Mouse (Mus musculus): ENCODE results near the gene Hgd. TPM values are rescaled to one million over a fixed set of nuclear protein-coding genes. Genes with fewer than 3 reads are reported as not detected.

Gene Hgd
- polyA plus RNA-seq, 1 experiment from 2014 or later, result not detected

GRCm38 (mm10) chr16:37550981-37551380 is 29.0 kb upstream of the Hgd start:
- Histone ChIP-seq H3K4me1 (ENCODE audit: control insufficient read depth, insufficient read depth, low read depth, low read length) (no peaks in the 10 kb centered on the region), H3K9me3 (ENCODE audit: control insufficient read depth, low read length) (no peaks in the 10 kb centered on the region), H3K27ac (ENCODE audit: low read depth, low read length) (no peak overlapping the region), H3K36me3 (ENCODE audit: control insufficient read depth, insufficient read depth, low read length) (no peaks in the 10 kb centered on the region), H3K9ac (ENCODE audit: low read depth, low read length) (no peak overlapping the region), H3K27me3 (replicated peaks; ENCODE audit: control insufficient read depth, insufficient read depth, low read length) (no peaks in the 10 kb centered on the region), H3K4me2 (ENCODE audit: low read length) (no peak overlapping the region), H3K4me3 (ENCODE audit: low read length) (no peak overlapping the region)
- no peak for ATAC-seq
- 85% methylated on average over 2 of the region's 2 CpGs for WGBS

DNA sequence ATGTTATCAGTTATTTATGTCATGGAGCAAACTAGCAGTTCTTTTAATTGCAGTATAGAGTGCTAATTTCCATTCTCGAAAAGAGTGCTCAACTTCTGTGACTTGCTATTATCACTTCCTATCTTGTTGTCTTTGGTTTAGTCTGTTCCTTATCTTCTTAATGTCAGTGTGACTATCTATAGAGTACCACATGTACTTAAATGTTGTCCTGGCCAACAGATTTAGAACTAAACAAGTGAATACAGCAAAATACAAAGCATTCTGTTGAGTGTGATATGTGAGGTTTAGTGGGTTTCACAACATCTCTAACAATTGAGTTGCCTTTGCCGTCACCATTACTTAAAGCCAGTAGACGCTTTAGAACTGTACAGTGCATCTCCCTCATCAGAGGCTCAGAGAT is 27.1 kb upstream of the Hgd start:
- no peaks in the 10 kb centered on the region for H3K27me3 ChIP-seq (replicated peaks; ENCODE audit: control insufficient read depth, insufficient read depth, low read length)
- 95% methylated on average over 3 of the region's 3 CpGs for whole genome bisulfite sequencing
- H3K9me3 ChIP-seq (ENCODE audit: control insufficient read depth, low read length), result no peaks in the 10 kb centered on the region
- H3K4me3 ChIP-seq (ENCODE audit: low read length), result no peak overlapping the region
- H3K4me1 ChIP-seq (ENCODE audit: control insufficient read depth, insufficient read depth, low read depth, low read length), result no peaks in the 10 kb centered on the region
- no peak for ATAC-seq
- H3K36me3 ChIP-seq (ENCODE audit: control insufficient read depth, insufficient read depth, low read length), result peaks cover 7% of the 10 kb centered on the region; the same call in 1 of the 2 replicates
- H3K9ac ChIP-seq (ENCODE audit: low read depth, low read length), result no peak overlapping the region
- no peak overlapping the region for H3K4me2 ChIP-seq (ENCODE audit: low read length)
- no peak overlapping the region for H3K27ac ChIP-seq (ENCODE audit: low read depth, low read length)

GRCm38 (mm10) chr16:37562414-37562813 is 17.5 kb upstream of the Hgd start:
- ATAC-seq, result no peak
- no peak overlapping the region for H3K4me3 ChIP-seq (ENCODE audit: low read length)
- H3K9me3 ChIP-seq (ENCODE audit: control insufficient read depth, low read length), result 0 out of 2 replicates have a peak, but pooled peaks cover 2% of the 10 kb centered on the region
- no peak overlapping the region for H3K9ac ChIP-seq (ENCODE audit: low read depth, low read length)
- no peaks in the 10 kb centered on the region for H3K27me3 ChIP-seq (replicated peaks; ENCODE audit: control insufficient read depth, insufficient read depth, low read length)
- H3K36me3 ChIP-seq (ENCODE audit: control insufficient read depth, insufficient read depth, low read length), result peaks cover 11% of the 10 kb centered on the region
- H3K4me2 ChIP-seq (ENCODE audit: low read length), result no peak overlapping the region
- WGBS, result 57% methylated on average over 6 of the region's 6 CpGs
- H3K27ac ChIP-seq (ENCODE audit: low read depth, low read length), result no peak overlapping the region
- H3K4me1 ChIP-seq (ENCODE audit: control insufficient read depth, insufficient read depth, low read depth, low read length), result no peaks in the 10 kb centered on the region

DNA sequence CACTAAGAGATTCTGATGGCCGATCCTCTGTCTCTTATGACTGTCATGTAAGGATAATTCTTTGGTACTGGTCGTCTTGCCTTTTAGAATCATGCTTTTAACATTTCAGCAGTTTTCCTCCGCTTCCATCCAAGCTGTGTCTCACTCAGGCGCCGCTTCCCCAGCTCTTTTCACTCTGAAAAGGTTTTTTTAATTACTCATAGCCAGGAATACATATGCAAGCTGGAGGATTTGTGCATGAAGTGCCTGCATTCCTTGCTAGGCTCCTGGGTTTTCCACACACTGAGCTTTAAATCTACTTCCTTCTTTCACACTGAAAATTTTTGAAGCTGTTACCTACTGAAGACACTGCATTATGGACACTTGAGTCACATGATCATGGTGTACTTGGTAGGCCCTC is 17.0 kb upstream of the Hgd start:
- H3K4me2 ChIP-seq (ENCODE audit: low read length), result no peak overlapping the region
- H3K9me3 ChIP-seq (ENCODE audit: control insufficient read depth, low read length), result 0 out of 2 replicates have a peak, but pooled peaks cover 2% of the 10 kb centered on the region
- H3K27ac ChIP-seq (ENCODE audit: low read depth, low read length), result no peak overlapping the region
- 81% methylated on average over 5 of the region's 5 CpGs for WGBS
- H3K27me3 ChIP-seq (replicated peaks; ENCODE audit: control insufficient read depth, insufficient read depth, low read length), result no peaks in the 10 kb centered on the region
- H3K4me3 ChIP-seq (ENCODE audit: low read length), result no peak overlapping the region
- no peak overlapping the region for H3K9ac ChIP-seq (ENCODE audit: low read depth, low read length)
- H3K36me3 ChIP-seq (ENCODE audit: control insufficient read depth, insufficient read depth, low read length), result peaks cover 7% of the 10 kb centered on the region
- ATAC-seq, result no peak
- H3K4me1 ChIP-seq (ENCODE audit: control insufficient read depth, insufficient read depth, low read depth, low read length), result no peaks in the 10 kb centered on the region

GRCm38 (mm10) chr16:37565117-37565516 is 14.8 kb upstream of the Hgd start:
- Histone ChIP-seq H3K9ac (ENCODE audit: low read depth, low read length) (no peak overlapping the region), H3K27me3 (replicated peaks; ENCODE audit: control insufficient read depth, insufficient read depth, low read length) (no peaks in the 10 kb centered on the region), H3K27ac (ENCODE audit: low read depth, low read length) (no peak overlapping the region), H3K4me3 (ENCODE audit: low read length) (no peak overlapping the region), H3K4me2 (ENCODE audit: low read length) (no peak overlapping the region), H3K36me3 (ENCODE audit: control insufficient read depth, insufficient read depth, low read length) (0 out of 2 replicates have a peak, but pooled peaks cover 2% of the 10 kb centered on the region), H3K4me1 (ENCODE audit: control insufficient read depth, insufficient read depth, low read depth, low read length) (no peaks in the 10 kb centered on the region), H3K9me3 (ENCODE audit: control insufficient read depth, low read length) (no peaks in the 10 kb centered on the region)
- 90% methylated on average over 1 of the region's 1 CpGs for WGBS
- ATAC-seq, result no peak

DNA sequence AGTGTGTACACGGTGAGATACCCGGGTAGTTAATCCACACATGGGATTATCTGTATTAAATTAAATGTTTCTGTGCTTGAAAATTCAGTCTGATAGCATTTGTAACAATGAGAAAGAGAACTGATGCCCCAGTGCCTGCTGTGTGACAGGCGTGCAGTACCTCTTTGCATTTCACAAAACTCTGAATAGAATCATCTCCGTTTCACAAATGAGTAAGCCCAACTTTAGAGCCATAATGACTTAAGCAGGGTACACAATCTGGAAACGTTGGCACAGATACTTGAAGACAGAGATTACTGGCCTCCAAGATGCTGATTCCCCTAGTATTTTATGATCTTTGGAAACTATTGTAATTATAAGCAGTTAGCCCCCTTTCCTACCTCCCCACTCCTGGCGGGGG is 13.8 kb upstream of the Hgd start:
- Histone ChIP-seq H3K27ac (ENCODE audit: low read depth, low read length) (no peak overlapping the region), H3K36me3 (ENCODE audit: control insufficient read depth, insufficient read depth, low read length) (no peaks in the 10 kb centered on the region), H3K4me3 (ENCODE audit: low read length) (no peak overlapping the region), H3K9ac (ENCODE audit: low read depth, low read length) (no peak overlapping the region), H3K4me1 (ENCODE audit: control insufficient read depth, insufficient read depth, low read depth, low read length) (no peaks in the 10 kb centered on the region), H3K27me3 (replicated peaks; ENCODE audit: control insufficient read depth, insufficient read depth, low read length) (no peaks in the 10 kb centered on the region), H3K4me2 (ENCODE audit: low read length) (no peak overlapping the region), H3K9me3 (ENCODE audit: control insufficient read depth, low read length) (no peaks in the 10 kb centered on the region)
- ATAC-seq, result no peak
- WGBS, result 57% methylated on average over 6 of the region's 6 CpGs

DNA sequence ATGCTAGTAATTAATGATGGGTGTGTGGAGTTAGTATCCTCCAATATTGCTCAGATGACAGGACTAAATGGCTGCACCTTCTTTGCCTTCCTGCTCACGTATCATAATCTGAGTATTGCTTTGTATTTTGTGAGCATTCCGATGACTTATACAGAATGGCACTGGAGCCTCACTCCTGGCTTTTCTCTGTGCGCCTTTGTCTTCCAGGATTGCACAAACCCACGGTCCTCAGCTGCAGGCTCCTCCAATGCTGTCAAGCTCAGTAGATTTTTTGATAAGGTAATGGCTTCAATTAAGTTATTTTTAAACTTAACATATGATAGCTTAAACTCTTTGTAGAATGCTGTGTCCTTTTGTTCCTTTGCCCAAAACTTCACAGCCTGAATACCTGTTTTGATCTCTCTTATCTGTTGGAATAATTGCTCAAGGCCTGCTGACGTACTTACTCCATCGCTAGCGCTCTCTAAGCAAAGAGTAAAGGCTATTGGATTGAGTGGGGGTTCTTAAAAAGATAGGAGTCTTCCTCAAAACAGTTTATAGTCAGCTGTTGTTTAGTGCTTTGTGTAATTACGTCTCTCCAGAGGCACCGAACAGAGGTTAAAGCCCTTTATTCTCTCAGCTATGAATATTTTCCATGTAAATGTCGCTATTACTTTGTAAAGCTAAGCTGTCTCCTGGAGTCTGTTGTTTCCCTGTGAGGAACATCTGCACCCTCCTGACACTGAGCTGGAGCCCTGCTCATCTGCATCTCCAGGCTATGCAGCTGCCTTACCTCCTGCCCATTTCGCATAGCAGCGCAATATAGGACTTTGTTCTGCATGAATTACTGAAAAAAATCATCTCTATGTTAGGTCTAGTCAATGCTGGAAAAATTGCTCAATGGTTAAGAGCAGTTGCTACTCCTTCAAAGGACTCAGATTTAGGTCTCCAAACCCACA is 12.6 kb upstream of the Hgd start:
- Histone ChIP-seq H3K9ac (ENCODE audit: low read depth, low read length) (no peak overlapping the region), H3K9me3 (ENCODE audit: control insufficient read depth, low read length) (no peaks in the 10 kb centered on the region), H3K27me3 (replicated peaks; ENCODE audit: control insufficient read depth, insufficient read depth, low read length) (no peaks in the 10 kb centered on the region), H3K4me3 (ENCODE audit: low read length) (no peak overlapping the region), H3K36me3 (ENCODE audit: control insufficient read depth, insufficient read depth, low read length) (no peaks in the 10 kb centered on the region), H3K27ac (ENCODE audit: low read depth, low read length) (no peak overlapping the region), H3K4me1 (ENCODE audit: control insufficient read depth, insufficient read depth, low read depth, low read length) (no peaks in the 10 kb centered on the region), H3K4me2 (ENCODE audit: low read length) (no peak overlapping the region)
- ATAC-seq, result no peak
- 82% methylated on average over 12 of the region's 12 CpGs for WGBS

- WGBS, result 76% methylated on average over 3 of the region's 3 CpGs
- ATAC-seq, result no peak
- no peaks in the 10 kb centered on the region for H3K4me1 ChIP-seq (ENCODE audit: control insufficient read depth, insufficient read depth, low read depth, low read length)
Measured at GRCm38 (mm10) chr16:37571554-37571953, 8.4 kb upstream of the Hgd start.

DNA sequence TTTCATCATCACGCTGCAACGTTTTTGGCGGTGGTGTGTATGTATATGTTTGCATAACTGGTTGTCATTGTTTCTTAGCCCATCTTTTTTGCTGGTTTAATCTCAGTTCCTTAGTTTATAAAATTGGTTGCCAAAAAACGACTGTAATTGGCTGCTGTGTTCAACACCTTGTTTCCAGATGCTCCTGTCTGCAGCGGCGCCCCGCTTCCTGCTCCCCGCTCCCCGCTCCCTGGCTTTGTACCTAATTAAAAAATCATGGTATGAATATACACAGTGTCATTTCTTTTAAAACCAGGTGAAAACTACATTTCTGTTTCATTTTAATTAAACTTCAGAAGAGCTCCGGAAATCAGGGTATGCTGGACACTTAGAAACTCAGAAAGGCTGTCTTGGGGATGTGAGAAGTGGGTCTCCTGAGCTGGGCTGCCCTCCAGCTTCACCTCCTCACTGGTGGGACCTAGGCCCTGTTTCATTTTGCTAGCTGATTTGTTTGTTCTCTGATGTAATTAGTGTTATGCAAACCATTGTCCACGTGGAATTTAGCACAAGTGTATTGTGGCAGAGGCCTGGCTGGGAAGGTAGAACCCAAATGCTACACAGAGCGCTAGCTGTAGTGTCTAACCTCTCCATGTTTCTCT is 7.7 kb upstream of the Hgd start:
- no peaks in the 10 kb centered on the region for H3K9me3 ChIP-seq (ENCODE audit: control insufficient read depth, low read length)
- no peak overlapping the region for H3K4me3 ChIP-seq (ENCODE audit: low read length)
- 0 out of 2 replicates have a peak overlapping the region, but pooled peaks have one; percentile 12 for H3K27ac ChIP-seq (ENCODE audit: low read depth, low read length)
- WGBS, result 84% methylated on average over 12 of the region's 12 CpGs
- H3K36me3 ChIP-seq (ENCODE audit: control insufficient read depth, insufficient read depth, low read length), result no peaks in the 10 kb centered on the region; the same call in 1 of the 2 replicates
- H3K4me1 ChIP-seq (ENCODE audit: control insufficient read depth, insufficient read depth, low read depth, low read length), result no peaks in the 10 kb centered on the region
- no peak overlapping the region for H3K4me2 ChIP-seq (ENCODE audit: low read length)
- no peak overlapping the region for H3K9ac ChIP-seq (ENCODE audit: low read depth, low read length)
- ATAC-seq, result no peak
- H3K27me3 ChIP-seq (replicated peaks; ENCODE audit: control insufficient read depth, insufficient read depth, low read length), result no peaks in the 10 kb centered on the region

More at GRCm38 (mm10) chr16:37571554-37571953, 8.4 kb upstream of the Hgd start:
- Histone ChIP-seq H3K9me3 (ENCODE audit: control insufficient read depth, low read length) (no peaks in the 10 kb centered on the region), H3K4me3 (ENCODE audit: low read length) (no peak overlapping the region), H3K4me2 (ENCODE audit: low read length) (no peak overlapping the region), H3K36me3 (ENCODE audit: control insufficient read depth, insufficient read depth, low read length) (no peaks in the 10 kb centered on the region; the same call in 1 of the 2 replicates), H3K27me3 (replicated peaks; ENCODE audit: control insufficient read depth, insufficient read depth, low read length) (no peaks in the 10 kb centered on the region), H3K27ac (ENCODE audit: low read depth, low read length) (no peak overlapping the region), H3K9ac (ENCODE audit: low read depth, low read length) (no peak overlapping the region)

All from hindbrain, embryonic 16.5 days (tissue).